Mouse (Mus musculus): ENCODE measurements at regions not wholly inside any gene's neighbourhood (a gene's known extent, or its start where the extent isn't known, plus 50 kb on each side); places are given as distances from the start of the nearest gene placed in this dataset.
A peak's percentile ranks its signal among the peaks of the same experiment; 100 is the strongest.

- DNase-seq (ENCODE audit: low spot score in 2 of 2) = no peak
These were observed 64.6 kb downstream of the Smug1 start for GRCm38 (mm10) chr15:103102068-103102840.

- DNase-seq (ENCODE audit: low spot score in 2 of 2) = no peak
These were observed 66.8 kb downstream of the Smug1 start for GRCm38 (mm10) chr15:103100121-103100520.

- no peak for DNase-seq (ENCODE audit: low spot score in 2 of 2)
These were observed 72.4 kb downstream of the Smug1 start for GRCm38 (mm10) chr15:103094457-103094856.

- DNase-seq (ENCODE audit: low spot score in 2 of 2) = peak in 1 of 2 experiments; percentile 66
These were observed 73.2 kb downstream of the Smug1 start for GRCm38 (mm10) chr15:103093655-103094054.

GRCm38 (mm10) chr15:103092496-103092895 lies 73.8 kb downstream of the Hoxc4 start:
- no peak for DNase-seq (ENCODE audit: low spot score in 2 of 2)

- peak in 1 of 2 experiments; percentile 18 for DNase-seq (ENCODE audit: low spot score in 2 of 2)
These were observed 71.8 kb downstream of the Hoxc4 start for GRCm38 (mm10) chr15:103090280-103091164.

- DNase-seq (ENCODE audit: low spot score in 2 of 2) = no peak
These were observed 71.1 kb downstream of the Hoxc4 start for GRCm38 (mm10) chr15:103089852-103090251.

GRCm38 (mm10) chr15:103089440-103089839 lies 70.7 kb downstream of the Hoxc4 start:
- no peak for DNase-seq (ENCODE audit: low spot score in 2 of 2)

- DNase-seq (ENCODE audit: low spot score in 2 of 2) = peak in 1 of 2 experiments; percentile 59
These were observed 68.5 kb downstream of the Hoxc4 start for GRCm38 (mm10) chr15:103087204-103087603.

- no peak for DNase-seq (ENCODE audit: low spot score in 2 of 2)
These were observed 67.9 kb downstream of the Hoxc4 start for GRCm38 (mm10) chr15:103086672-103087069.

All from cerebellum, postnatal 4 days (tissue).